Mouse (Mus musculus) spleen, postnatal 10 days (tissue): Measurements from ENCODE around the gene Ppfibp1.

Source experiments
- DNase-seq, 2 experiments: peaks; one replicate each; pipeline ENCODE4 v3.0.0; 2021 to 2022; ENCODE audit warnings: low spot score in 2 of 2

The Ppfibp1 gene

GRCm38 (mm10) chr6:147032303-147032925 is 144.1 kb downstream of the Ppfibp1 start, which contains the start of gene Rep15:
Rep15 (plus strand) TSS chr6:147032584.
- DNase-seq: no peak

DNA sequence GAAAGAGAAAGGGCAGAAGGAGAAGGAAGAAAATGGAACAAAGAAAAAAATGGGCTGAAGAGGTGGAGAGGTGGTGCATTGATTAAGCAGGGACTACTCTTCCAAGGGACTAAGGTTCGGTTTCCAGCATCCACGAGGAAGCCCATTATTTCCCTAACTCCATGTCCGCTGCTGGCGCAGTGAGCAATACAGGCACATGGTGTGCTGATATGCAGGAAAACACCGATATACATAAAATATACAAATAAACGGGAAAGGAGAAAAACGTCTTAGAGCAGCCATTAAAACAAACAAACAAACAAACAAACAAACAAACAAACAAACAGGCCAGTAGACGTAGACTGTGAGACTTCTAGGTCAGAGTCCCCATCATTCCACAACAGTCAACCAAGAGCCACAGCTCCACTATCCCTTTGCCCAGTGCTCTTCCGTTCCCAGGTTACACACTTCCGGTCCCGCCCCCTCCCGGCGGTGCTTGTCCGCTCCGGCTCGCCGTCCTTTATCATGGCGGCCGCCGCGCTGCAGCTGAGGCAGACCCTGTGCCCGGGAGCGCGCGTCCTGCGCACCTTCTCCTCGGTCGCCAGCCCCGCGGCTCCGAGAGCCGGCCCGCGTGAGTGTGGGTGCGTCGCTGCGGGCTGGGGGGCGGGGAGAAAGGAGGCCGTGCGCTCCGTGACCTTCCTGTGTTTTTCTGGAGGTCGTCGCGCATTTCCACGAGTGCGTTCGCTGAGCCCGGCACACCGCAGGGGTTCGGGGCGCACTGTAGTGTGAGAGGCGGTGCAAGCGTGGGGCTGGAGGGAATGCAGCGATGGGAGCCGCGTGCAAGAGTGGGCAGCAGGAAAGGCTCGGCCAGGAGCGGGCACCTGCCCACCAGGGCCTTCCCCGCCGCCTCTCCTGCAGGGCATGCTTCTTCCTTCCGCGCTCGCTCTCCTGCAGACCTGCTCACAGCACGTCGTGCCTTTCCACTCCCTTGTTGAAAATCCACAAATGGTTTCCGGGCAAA is 154.3 kb downstream of the Ppfibp1 start, which contains the start of gene Mrps35:
TSS of gene Mrps35 (plus strand) at position 474 of the 1,000 bp plus-strand sequence.
- peak; percentile 76 to 92 for DNase-seq

DNA sequence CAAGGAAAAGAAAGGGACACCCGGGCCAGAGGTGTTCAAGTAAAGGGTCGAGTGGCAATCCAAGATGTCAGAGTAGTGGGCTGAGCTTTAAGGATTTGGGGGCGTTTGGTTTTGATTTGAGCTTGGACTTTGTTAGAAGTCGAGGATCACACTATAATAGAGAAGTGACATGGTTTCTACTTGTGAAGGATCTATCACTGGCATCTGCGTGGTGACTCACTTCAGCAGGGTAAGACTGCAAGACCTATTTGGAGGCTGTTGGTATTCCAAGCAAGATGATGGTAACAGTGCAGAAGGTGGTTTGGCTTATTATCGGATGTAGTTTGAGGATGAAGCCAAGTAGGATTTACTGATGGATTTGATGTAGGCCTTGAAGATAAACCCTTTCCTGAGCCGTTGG is 155.3 kb downstream of the Ppfibp1 start:
- no peak for DNase-seq

DNA sequence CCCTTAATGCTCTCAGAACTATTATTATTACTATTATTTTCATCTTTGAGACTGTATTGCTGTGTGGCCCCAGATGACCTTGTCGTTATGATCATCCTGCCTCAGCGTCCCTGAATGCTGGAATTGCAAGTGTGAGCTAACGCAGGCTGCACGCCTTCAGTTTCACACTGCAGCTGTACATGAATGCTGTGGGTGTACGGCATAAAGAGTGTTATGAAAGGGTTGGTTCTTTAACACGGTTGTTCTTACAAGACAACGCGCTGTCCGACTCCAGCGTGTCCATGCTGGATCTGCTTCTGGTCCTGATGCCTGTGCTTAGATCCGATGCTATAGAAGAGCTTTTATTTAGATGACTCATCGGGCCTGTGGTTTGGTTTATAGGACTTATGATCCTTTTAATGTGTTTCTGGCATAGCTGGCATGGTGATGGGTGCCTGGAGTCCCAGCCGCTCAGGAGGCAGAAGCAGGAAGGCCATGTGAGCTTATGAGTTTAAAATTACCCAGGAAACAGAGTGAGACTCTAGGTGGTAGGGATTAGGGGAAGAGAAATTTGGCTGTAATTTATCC is 161.0 kb downstream of the Ppfibp1 start:
- no peak for DNase-seq

DNA sequence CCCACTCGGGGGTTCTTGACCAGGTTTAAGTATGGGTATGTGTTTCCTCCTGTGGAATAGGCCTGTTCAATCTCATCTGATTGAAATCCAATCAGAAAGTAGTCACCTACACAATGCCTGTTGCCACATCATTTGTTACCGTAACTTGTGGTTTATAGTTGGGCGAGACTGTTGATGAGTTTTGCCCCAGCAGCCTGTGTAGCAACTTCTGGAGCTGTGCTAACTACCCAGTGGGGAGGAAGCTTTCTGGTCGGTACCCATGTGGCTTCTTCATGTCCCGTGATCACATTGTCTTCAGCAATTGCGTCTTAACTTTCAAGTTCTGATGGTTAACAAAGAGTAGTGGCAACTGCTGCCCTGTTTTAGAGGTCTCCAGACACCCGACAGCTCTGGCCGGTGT is 163.4 kb downstream of the Ppfibp1 start:
- no peak for DNase-seq

- DNase-seq: no peak
These were observed 164.2 kb downstream of the Ppfibp1 start for GRCm38 (mm10) chr6:147052440-147052839.

DNA sequence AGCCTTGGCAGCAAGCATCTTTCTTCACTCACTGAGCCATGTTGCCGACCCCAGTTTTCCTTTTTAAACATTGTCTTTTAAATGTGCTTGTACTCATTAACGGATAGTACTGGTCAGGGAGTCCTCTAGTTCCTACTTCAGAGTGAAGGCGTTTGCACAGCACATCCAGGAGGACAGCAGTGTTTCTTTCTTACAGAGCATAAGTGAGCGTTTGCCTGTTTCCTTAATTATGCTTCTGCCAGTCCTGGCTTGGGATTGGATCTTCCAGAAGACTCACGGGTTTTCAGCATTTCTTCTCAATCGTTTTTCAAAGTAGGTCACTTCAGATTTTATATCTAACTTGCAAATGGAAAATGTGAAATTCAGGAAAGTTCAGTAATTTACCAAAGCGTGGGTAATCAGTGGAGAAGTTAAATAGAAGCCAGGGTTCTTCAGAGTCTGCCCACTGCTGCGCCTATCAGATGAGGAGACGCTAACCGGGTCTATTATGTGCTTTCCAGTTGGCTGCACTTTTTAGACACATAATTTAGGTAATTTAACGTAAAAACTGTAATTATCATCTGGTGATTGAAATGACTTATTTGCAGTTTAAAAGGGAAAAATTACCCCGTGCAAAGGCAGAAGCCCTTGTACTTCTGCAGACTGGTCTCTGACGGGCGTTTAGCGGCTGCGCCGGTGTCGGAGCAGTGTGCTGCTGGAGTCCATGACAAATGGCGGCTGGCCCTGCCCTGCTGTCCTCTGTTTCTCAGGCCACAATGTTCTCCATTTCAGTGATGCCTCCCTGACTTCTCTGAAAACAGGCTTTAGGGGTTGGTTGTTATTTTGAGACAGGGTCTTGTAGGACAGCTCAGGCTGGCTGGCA is 165.7 kb downstream of the Ppfibp1 start:
- DNase-seq: no peak

DNA sequence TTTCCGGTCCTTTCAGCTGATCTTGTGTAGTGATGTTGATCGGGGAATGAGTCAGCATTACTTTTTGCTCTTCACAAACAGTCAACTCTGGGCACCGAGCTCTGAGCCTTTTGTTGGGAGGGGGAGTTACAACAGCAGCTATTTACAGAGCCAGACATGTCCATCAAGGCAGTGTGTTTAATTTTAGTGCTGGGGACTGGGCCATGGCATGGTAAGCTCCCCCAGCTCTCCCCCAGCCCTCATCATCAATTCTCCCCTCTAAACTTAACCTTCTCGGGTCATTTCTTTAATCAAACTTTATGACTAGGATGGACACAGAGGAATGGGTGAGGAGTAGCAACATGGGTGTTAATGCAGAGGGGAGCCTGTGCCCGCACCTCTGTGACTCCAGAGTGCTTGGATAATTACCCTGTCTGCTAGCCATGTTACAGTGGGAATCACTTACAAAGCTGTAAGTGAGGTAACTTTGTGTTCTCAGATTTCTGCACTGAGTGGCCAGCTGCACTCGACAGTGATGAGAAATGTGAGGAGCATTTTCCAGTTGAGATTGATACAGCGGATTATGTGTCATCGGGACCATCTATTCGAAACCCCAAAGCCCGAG is 167.2 kb downstream of the Ppfibp1 start:
- DNase-seq: no peak

DNA sequence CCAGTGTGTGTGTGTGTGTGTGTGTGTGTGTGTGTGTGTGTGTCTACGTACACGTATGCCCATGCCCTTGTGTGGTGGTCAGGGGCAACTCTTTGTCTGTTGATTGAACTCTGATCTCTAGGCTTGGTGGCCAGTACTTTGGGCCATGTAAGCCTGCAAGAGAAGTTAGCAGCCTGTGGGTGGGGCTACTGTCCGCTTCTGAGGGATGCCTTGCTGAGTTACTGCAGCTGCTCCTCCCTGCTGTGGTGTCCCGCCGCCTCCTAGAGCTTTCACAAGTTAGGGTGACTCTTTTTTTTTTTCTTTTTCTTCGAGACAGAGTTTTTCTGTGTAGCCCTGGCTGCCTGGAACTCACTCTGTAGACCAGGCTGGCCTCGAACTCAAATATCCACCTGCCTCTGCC is 171.0 kb downstream of the Ppfibp1 start:
- DNase-seq: no peak

- DNase-seq: no peak
These were observed 173.3 kb downstream of the Ppfibp1 start for GRCm38 (mm10) chr6:147061630-147062029.

DNA sequence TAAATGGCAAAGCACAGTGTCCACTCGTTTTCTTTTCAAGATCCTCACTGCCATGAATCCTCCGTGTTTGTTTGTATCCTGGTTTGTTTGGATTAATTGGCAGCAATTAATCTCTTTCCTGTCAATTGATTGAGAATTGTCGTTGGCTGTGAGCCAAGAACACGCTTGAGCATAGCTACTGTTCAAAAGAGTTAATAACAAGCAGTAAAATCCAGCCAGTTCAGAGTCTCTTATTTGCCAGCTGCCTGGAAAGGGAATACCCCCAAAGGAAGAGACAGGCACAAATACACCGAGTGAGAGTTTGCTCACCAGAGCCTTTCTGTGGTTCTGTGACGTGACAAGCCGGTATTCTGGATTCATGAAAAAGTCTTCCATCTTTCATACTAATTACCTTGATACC is 173.7 kb downstream of the Ppfibp1 start:
- DNase-seq: no peak

DNA sequence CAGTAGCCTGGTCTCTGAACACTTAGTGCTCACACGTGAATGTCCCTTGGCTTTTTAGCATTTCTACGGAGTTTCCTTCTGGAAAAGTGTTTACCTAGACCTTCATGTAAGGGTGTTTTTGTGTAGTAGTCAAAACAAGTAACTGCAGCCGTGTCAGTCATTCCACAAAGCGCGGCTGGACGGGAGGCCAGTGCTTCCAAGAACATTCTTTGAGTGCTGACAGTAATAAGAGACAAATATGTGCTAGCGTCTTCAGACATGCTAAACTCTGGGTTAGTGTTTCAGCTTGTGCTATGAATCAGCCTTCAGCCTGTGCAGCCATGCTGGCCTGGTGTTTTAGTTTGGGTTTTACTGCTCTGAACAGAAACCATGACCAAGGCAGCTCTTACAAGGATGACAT is 174.4 kb downstream of the Ppfibp1 start:
- DNase-seq: no peak

- DNase-seq: no peak
These were observed 176.1 kb downstream of the Ppfibp1 start for GRCm38 (mm10) chr6:147064226-147064943.

GRCm38 (mm10) chr6:147064944-147065261 is 176.6 kb downstream of the Ppfibp1 start:
- no peak for DNase-seq

GRCm38 (mm10) chr6:147075808-147076387 is 187.6 kb downstream of the Ppfibp1 start:
- DNase-seq: no peak

DNA sequence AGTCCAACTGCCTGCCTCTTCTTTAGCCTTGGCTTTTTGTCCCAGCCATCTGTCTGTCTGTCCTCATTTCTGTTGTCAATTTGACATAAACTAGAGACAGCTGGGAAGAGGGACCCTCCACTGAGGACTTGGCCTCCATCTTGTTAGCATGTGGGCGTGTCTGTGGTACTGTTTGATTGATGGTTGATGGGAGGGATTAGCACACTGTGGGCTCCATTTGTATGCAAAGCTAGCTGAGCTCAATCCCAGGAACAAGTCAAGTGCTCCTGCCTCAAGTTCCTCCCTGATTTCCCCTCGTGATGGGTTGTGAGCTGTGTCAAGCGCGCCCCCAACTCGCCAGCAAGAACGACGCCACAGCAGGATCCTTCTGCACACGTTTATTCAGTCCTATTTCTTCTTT is 188.6 kb downstream of the Ppfibp1 start:
- no peak for DNase-seq

GRCm38 (mm10) chr6:147079919-147080318 is 191.6 kb downstream of the Ppfibp1 start:
- DNase-seq: no peak
